Mouse (Mus musculus) CH12.LX (cell line): ENCODE measurements around the gene Gm6096. TPM values are rescaled to one million over a fixed set of nuclear protein-coding genes. Genes with fewer than 3 reads are reported as not detected.
A peak's percentile ranks its signal among the peaks of the same experiment; 100 is the strongest.

ENCODE experiments used
- DNase-seq: peaks from one replicate; pipeline ENCODE4 v3.0.0-alpha.2; 2013; ENCODE audit errors: extremely low read depth
- H3K27ac ChIP-seq: 2 replicates; pipeline ENCODE4 v1.5.1; 2012; ENCODE audit warnings: low read depth, mild to moderate bottlenecking, control low read depth, moderate library complexity; ENCODE audit not compliant: insufficient read depth
- H3K27me3 ChIP-seq: replicated peaks from 2 replicates; pipeline ENCODE3; 2012; ENCODE audit warnings: inconsistent platforms
- H3K36me3 ChIP-seq, 2 experiments: replicated peaks in 1 of 2; 2 replicates each; pipeline versions ENCODE3 to v1.6.1; 2012; ENCODE audit warnings: inconsistent platforms in 1 of 2, low read length in 1 of 2, mild to moderate bottlenecking in 1 of 2, mixed read lengths in 1 of 2, moderate library complexity in 1 of 2; ENCODE audit not compliant: control insufficient read depth in 1 of 2, insufficient read depth in 1 of 2
- H3K4me1 ChIP-seq, 2 experiments: 2 replicates each; pipeline ENCODE4 v1.6.1; 2012; ENCODE audit warnings: inconsistent platforms in 1 of 2, moderate library complexity in 1 of 2; ENCODE audit not compliant: insufficient read depth in 2 of 2, control insufficient read depth in 1 of 2
- H3K4me2 ChIP-seq: 2 replicates; pipeline ENCODE4 v1.6.1; 2012; ENCODE audit warnings: low read depth, mild to moderate bottlenecking, control low read depth; ENCODE audit not compliant: poor library complexity, insufficient read depth, severe bottlenecking
- H3K4me3 ChIP-seq, 3 experiments: fragments of 150-350 bp in 1 of 3; sonication (generic) in 1 of 3; replicated peaks in 1 of 3; 2 replicates each; pipeline versions ENCODE3 to v1.5.1; 2011 to 2012; ENCODE audit warnings: low read depth in 2 of 3, low read length in 2 of 3, mild to moderate bottlenecking in 2 of 3, moderate library complexity in 2 of 3, control low read depth in 1 of 3, improper control_type of control experiment in 1 of 3, inconsistent platforms in 1 of 3, mixed read lengths in 1 of 3; ENCODE audit not compliant: poor library complexity in 1 of 3
- H3K79me2 ChIP-seq: replicated peaks from 2 replicates; pipeline ENCODE4 v1.6.1; 2012; ENCODE audit warnings: mild to moderate bottlenecking, moderate library complexity; ENCODE audit not compliant: control insufficient read depth, poor library complexity, insufficient read depth, severe bottlenecking; ENCODE audit errors: extremely low read depth
- H3K9ac ChIP-seq: 2 replicates; pipeline ENCODE4 v1.6.1; 2012; ENCODE audit warnings: low read depth, mild to moderate bottlenecking, control low read depth, moderate library complexity; ENCODE audit not compliant: insufficient read depth
- H3K9me3 ChIP-seq: replicated peaks from 2 replicates; pipeline ENCODE3; 2012; ENCODE audit warnings: low read length, inconsistent platforms, mixed read lengths
- BHLHE40 ChIP-seq: IDR thresholded peaks from 2 replicates; pipeline ENCODE4 v1.6.1; 2011; ENCODE audit warnings: mild to moderate bottlenecking, low read depth, low read length, improper control_type of control experiment
- CTCF ChIP-seq, 2 experiments: IDR thresholded peaks in 1 of 2; conservative IDR thresholded peaks in 1 of 2; 2 replicates each; pipeline ENCODE4 v1.5.1; 2011 to 2012; ENCODE audit warnings: low read depth in 2 of 2, low read length in 2 of 2, improper control_type of control experiment in 1 of 2, inconsistent platforms in 1 of 2, mild to moderate bottlenecking in 1 of 2, moderate library complexity in 1 of 2
- ELF1 ChIP-seq: IDR thresholded peaks from 2 replicates; pipeline ENCODE4 v1.6.1; 2014; ENCODE audit warnings: low read depth, mild to moderate bottlenecking, inconsistent platforms, low read length, improper control_type of control experiment
- HCFC1 ChIP-seq: IDR thresholded peaks from 2 replicates; pipeline ENCODE4 v1.6.1; 2012; ENCODE audit warnings: low read depth, mild to moderate bottlenecking, inconsistent platforms, low read length, improper control_type of control experiment
- MAFK ChIP-seq: IDR thresholded peaks from 2 replicates; pipeline ENCODE4 v1.6.1; 2011; ENCODE audit warnings: low read length, improper control_type of control experiment; ENCODE audit not compliant: insufficient replicate concordance
- NELFE ChIP-seq: IDR thresholded peaks from 2 replicates; pipeline ENCODE4 v1.6.1; 2011; ENCODE audit warnings: low read depth, low read length, improper control_type of control experiment
- NRF1 ChIP-seq: IDR thresholded peaks from 2 replicates; pipeline ENCODE4 v1.6.1; 2014; ENCODE audit warnings: low read depth, mild to moderate bottlenecking, inconsistent platforms, low read length, improper control_type of control experiment, moderate library complexity
- POLR2A ChIP-seq: IDR thresholded peaks from 2 replicates; pipeline ENCODE4 v1.6.1; 2011; ENCODE audit warnings: low read depth, mild to moderate bottlenecking, improper control_type of control experiment, low read length
- RCOR1 ChIP-seq: conservative IDR thresholded peaks from 2 replicates; pipeline ENCODE4 v1.6.1; 2012; ENCODE audit warnings: low read depth, mild to moderate bottlenecking, inconsistent platforms, low read length, improper control_type of control experiment
- SIN3A ChIP-seq: IDR thresholded peaks from 2 replicates; pipeline ENCODE4 v1.6.1; 2012; ENCODE audit warnings: low read length, improper control_type of control experiment, inconsistent platforms
- SMC3 ChIP-seq: IDR thresholded peaks from 2 replicates; pipeline ENCODE4 v1.6.1; 2011; ENCODE audit warnings: low read depth, low read length, improper control_type of control experiment
- UBTF ChIP-seq: IDR thresholded peaks from 2 replicates; pipeline ENCODE4 v1.6.1; 2012; ENCODE audit warnings: low read depth, mild to moderate bottlenecking, inconsistent platforms, low read length, improper control_type of control experiment, moderate library complexity
- ZKSCAN1 ChIP-seq: IDR thresholded peaks from 2 replicates; pipeline ENCODE4 v1.6.1; 2012; ENCODE audit warnings: low read depth, inconsistent platforms, low read length, improper control_type of control experiment, borderline replicate concordance
- ZMIZ1 ChIP-seq: IDR thresholded peaks from 2 replicates; pipeline ENCODE4 v1.6.1; 2012; ENCODE audit warnings: low read depth, mild to moderate bottlenecking, inconsistent platforms, low read length, improper control_type of control experiment
- dilution Hi-C: fragments of 300-500 bp; cut with MboI; formaldehyde crosslinking; loops from 2 replicates; pipeline ENCODE4 v1.14.3; 2020; ENCODE audit warnings: low sequenced_read_pairs; ENCODE audit not compliant: extremely low pct_unique_long_range_greater_than_20kb, extremely low pct_ligation_motif_present
- in situ Hi-C: fragments of 300-500 bp; cut with MboI; formaldehyde crosslinking; loops from 3 replicates; pipeline ENCODE4 v1.14.3; 2019; ENCODE audit warnings: low sequenced_read_pairs, low pct_ligation_motif_present, low pct_unique_long_range_greater_than_20kb, mixed read lengths
- polyA plus RNA-seq: library from polyadenylated mRNA; unstranded; fragments of >175 nt; gene quantifications from 2 replicates; pipeline ENCODE4 v1.2.1, GENCODE M21; 2012; ENCODE audit warnings: low read depth; ENCODE audit not compliant: insufficient read length
- total RNA-seq, 2 experiments: library from RNA; depleted of rRNA; stranded (reverse); fragments of 300-350 nt in 1 of 2; fragments of >200 nt in 1 of 2; gene quantifications; 2 replicates each; pipeline ENCODE4 v1.2.3; 2012 to 2014

Gene Gm6096
- total and polyA plus RNA-seq, 3 experiments, result not detected

- dilution Hi-C loops (no loop called here), in situ Hi-C loops (no loop called here)
- no peak overlapping the region for H3K4me2 ChIP-seq
- H3K4me1 ChIP-seq, result peaks cover 2 to 12% of the 10 kb centered on the region in 2 experiments; a peak in 2 of 4 replicates
- no peak overlapping the region for H3K27ac ChIP-seq
- no peak for TF ChIP-seq ZMIZ1
- no peak for TF ChIP-seq SIN3A
- 0 out of 2 replicates have a peak, but pooled peaks have one; percentile 7 for TF ChIP-seq POLR2A
- TF ChIP-seq CTCF (conservative IDR thresholded peaks at IDR 0.05 in 1 of 2, IDR thresholded peaks at IDR 0.05 in 1 of 2; ENCODE audit: low read depth in 2 of 2, low read length in 2 of 2), result peak; percentile 15 to 32; a peak in 2 of 4 replicates
- no peaks in the 10 kb centered on the region for H3K9me3 ChIP-seq
- H3K27me3 ChIP-seq, result no peaks in the 10 kb centered on the region
- H3K36me3 ChIP-seq, result peaks cover 91 to 100% of the 10 kb centered on the region in 2 experiments
- H3K9ac ChIP-seq, result no peak overlapping the region
- peak; percentile 24 for DNase-seq
- H3K79me2 ChIP-seq, result no peaks in the 10 kb centered on the region
- no peak overlapping the region for H3K4me3 ChIP-seq
These were observed 42.7 kb upstream of the Gm6096 start for GRCm38 (mm10) chr7:34208027-34208745.

GRCm38 (mm10) chr7:34213281-34213680 lies 37.6 kb upstream of the Gm6096 start:
- Histone ChIP-seq H3K27ac (no peak overlapping the region), H3K4me2 (no peak overlapping the region), H3K79me2 (no peaks in the 10 kb centered on the region), H3K4me3 (no peak overlapping the region), H3K27me3 (no peaks in the 10 kb centered on the region), H3K36me3 (peaks cover 88 to 100% of the 10 kb centered on the region in 2 experiments), H3K9ac (no peak overlapping the region), H3K9me3 (no peaks in the 10 kb centered on the region), H3K4me1 (peaks cover 2 to 12% of the 10 kb centered on the region in 2 experiments; a peak in 2 of 4 replicates)
- no peak for TF ChIP-seq RCOR1
- no peak for TF ChIP-seq ELF1
- no peak for TF ChIP-seq MAFK
- TF ChIP-seq SIN3A, result no peak
- TF ChIP-seq UBTF, result no peak
- no peak for TF ChIP-seq NELFE
- no peak for DNase-seq
- dilution Hi-C loops, result no loop called here
- in situ Hi-C loops, result no loop called here

DNA sequence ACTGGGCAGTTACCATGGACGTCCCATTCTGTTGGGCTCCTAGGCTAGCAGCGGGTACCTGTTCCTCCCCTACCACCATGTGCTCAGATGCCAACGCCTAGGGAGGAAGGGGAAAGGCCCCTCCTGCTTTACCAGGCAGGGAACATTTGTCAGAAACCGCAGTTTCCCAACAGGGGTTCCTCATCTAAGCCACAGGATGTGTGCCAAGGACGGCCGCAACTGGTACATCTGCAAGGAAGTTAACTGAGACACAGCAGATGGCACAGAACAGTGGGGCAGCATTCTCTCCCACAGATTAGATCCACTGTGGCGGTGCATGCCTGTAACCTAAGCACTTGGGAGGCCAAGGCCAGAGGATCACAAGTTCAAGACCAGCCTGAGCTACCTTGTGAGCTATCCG lies 36.2 kb upstream of the Gm6096 start:
- DNase-seq, result no peak
- Histone ChIP-seq H3K4me2 (no peak overlapping the region), H3K9me3 (no peaks in the 10 kb centered on the region), H3K9ac (no peak overlapping the region), H3K27ac (no peak overlapping the region), H3K36me3 (peaks cover 88 to 100% of the 10 kb centered on the region in 2 experiments), H3K27me3 (no peaks in the 10 kb centered on the region), H3K79me2 (no peaks in the 10 kb centered on the region), H3K4me1 (peaks cover 2 to 8% of the 10 kb centered on the region in 2 experiments; a peak in 2 of 4 replicates), H3K4me3 (no peak overlapping the region)
- no peak for TF ChIP-seq BHLHE40
- no peak for TF ChIP-seq NRF1
- no peak for TF ChIP-seq SMC3
- TF ChIP-seq HCFC1, result no peak
- no peak for TF ChIP-seq RCOR1
- TF ChIP-seq SIN3A, result no peak
- TF ChIP-seq ZKSCAN1, result no peak
- no peak for TF ChIP-seq MAFK
- no peak for TF ChIP-seq UBTF
- in situ Hi-C loops, result no loop called here
- dilution Hi-C loops, result no loop called here
